Mouse (Mus musculus) forebrain, embryonic 15.5 days (tissue): Measurements from ENCODE around the gene Gbx2. TPM values are rescaled to one million over a fixed set of nuclear protein-coding genes. Genes with fewer than 3 reads are reported as not detected.

Experiments used
- ATAC-seq: fragments of 200-750 bp; cut with Nextera tagmentation; replicated peaks from 2 replicates; pipeline ENCODE4 v1.8.0; 2017; ENCODE audit warnings: mild to moderate bottlenecking, moderate TSS enrichment, moderate library complexity
- H3K27ac ChIP-seq: fragments of 300-500 bp; sonication (generic); replicated peaks from 2 replicates; pipeline ENCODE4 v1.5.1; 2015; ENCODE audit warnings: mild to moderate bottlenecking, inconsistent platforms
- H3K27me3 ChIP-seq: fragments of 300-500 bp; sonication (generic); 2 replicates; pipeline ENCODE4 v1.6.1; 2015; ENCODE audit warnings: inconsistent platforms
- H3K36me3 ChIP-seq: fragments of 300-500 bp; sonication (generic); 2 replicates; pipeline ENCODE4 v1.6.1; 2015; ENCODE audit warnings: mild to moderate bottlenecking, inconsistent platforms
- H3K4me1 ChIP-seq: fragments of 300-500 bp; sonication (generic); 2 replicates; pipeline ENCODE4 v1.6.1; 2015; ENCODE audit warnings: inconsistent platforms
- H3K4me2 ChIP-seq: fragments of 300-500 bp; sonication (generic); replicated peaks from 2 replicates; pipeline ENCODE4 v1.6.1; 2015; ENCODE audit warnings: mild to moderate bottlenecking, inconsistent platforms
- H3K4me3 ChIP-seq: fragments of 300-500 bp; sonication (generic); 2 replicates; pipeline ENCODE4 v1.5.1; 2015; ENCODE audit warnings: mild to moderate bottlenecking, inconsistent platforms
- H3K9ac ChIP-seq: fragments of 300-500 bp; sonication (generic); replicated peaks from 2 replicates; pipeline ENCODE4 v1.6.1; 2015; ENCODE audit warnings: mild to moderate bottlenecking, inconsistent platforms
- H3K9me3 ChIP-seq: fragments of 300-500 bp; sonication (generic); 2 replicates; pipeline ENCODE4 v1.6.1; 2016; ENCODE audit warnings: inconsistent platforms
- whole genome bisulfite sequencing: fragments of 180-500 bp; shearing (Covaris S2); methylation state at CpG from one replicate; pipeline ENCODE4 v1.1.7; 2015; ENCODE audit warnings: mixed read lengths; 5-methylcytosine and 5-hydroxymethylcytosine counted together
- polyA plus RNA-seq: library from polyadenylated mRNA; unstranded; fragments of >200 nt; fragmentation: Nextera tagmentation; extraction: Ambion mirVana; gene quantifications from 2 replicates; pipeline ENCODE4 v1.2.1, GENCODE M21; 2015

Gene Gbx2
- polyA plus RNA-seq, 1 experiment from 2014 or later = 9.3 TPM

DNA sequence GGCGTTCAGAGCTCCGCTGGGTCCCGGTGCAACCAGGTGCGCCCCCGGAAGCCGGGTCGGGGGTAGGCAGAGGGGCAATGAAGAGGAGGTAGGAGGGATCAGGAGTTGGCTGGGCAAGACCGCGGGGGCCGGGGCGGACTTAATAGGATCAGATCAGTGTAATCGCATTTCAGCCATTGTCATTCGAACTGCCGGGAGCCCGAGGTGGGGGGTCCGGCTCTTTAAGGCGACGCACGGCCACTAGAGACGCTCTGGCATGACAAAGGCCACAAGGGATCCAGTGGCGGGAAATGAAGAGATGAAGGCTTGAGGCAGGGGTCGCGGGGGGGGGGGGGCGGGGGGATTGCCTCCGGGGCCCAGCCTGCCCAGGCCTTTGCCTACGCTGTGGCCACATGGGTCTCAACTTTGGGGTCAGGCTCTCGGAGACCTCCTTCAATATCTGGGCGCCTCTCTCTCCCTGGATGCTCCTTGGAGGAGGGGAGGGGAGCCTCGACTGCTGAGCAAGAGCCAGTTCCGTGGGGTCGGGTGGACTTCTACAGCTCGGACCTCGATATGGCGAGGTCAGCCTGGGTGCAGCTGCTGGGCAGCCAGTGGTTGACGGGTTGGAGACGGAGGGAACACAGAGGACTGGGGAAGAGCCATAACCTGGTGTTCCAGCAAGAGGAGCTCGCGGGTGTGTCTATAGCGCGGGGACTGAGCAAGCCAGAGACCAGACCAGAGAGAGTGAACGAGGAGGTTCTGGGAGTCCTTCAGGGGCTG, 7.9 kb downstream of the Gbx2 start:
- no peak for ATAC-seq
- peaks cover 99% of the 10 kb centered on the region for H3K27me3 ChIP-seq
- no peak overlapping the region for H3K4me2 ChIP-seq
- no peak overlapping the region for H3K4me3 ChIP-seq
- H3K27ac ChIP-seq = no peak overlapping the region
- no peak overlapping the region for H3K9ac ChIP-seq
- H3K36me3 ChIP-seq = no peaks in the 10 kb centered on the region
- H3K9me3 ChIP-seq = no peaks in the 10 kb centered on the region
- H3K4me1 ChIP-seq = peaks cover 16% of the 10 kb centered on the region
- whole genome bisulfite sequencing = under 1% methylated on average over 40 of the region's 41 CpGs

DNA sequence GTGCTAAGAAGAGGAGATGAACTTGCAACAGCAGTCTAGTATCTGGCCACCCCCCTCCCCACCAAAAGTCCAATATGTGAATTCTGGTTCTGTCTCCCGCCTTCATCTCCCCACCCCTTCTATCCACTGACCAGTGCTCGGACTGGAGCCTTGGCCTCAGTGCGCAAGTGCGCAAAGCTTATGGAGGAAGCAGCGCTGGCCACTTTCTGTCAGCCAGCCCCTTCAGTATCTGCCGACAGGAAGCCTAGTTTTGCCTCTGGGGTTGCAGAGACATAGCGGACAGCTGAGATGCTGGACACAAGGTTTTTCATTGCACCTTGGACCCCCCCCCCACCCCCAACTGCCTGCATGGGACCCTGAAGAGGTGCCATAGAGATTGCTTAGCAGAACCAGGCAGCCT, 8.7 kb downstream of the Gbx2 start:
- Histone ChIP-seq H3K27me3 (peaks cover 99% of the 10 kb centered on the region), H3K4me1 (peaks cover 16% of the 10 kb centered on the region), H3K4me3 (no peak overlapping the region), H3K36me3 (no peaks in the 10 kb centered on the region), H3K4me2 (no peak overlapping the region), H3K27ac (no peak overlapping the region), H3K9me3 (no peaks in the 10 kb centered on the region), H3K9ac (no peak overlapping the region)
- WGBS = under 1% methylated on average over 7 of the region's 7 CpGs
- ATAC-seq = no peak

DNA sequence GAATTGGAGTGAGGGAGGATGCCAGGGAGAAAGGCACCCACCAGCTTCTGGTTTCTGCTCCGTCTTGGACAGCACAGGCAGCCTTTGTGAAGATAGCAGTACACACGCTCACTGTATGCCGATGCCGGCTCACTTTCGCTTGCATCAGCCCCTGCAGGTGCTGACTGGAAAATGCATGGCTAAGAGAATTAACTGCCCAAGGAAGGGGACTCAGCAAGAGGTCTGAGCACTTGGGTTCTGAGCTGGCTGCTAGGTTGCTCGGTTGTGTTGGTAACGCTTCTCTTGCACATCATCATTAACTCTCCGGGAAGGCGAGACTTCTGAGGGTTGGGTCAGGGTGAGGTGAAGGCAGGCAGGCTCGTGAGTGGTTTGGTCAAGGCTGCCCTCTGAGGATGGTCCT, 9.2 kb downstream of the Gbx2 start:
- Histone ChIP-seq H3K4me3 (no peak overlapping the region), H3K27ac (no peak overlapping the region), H3K27me3 (peaks cover 99% of the 10 kb centered on the region), H3K9me3 (no peaks in the 10 kb centered on the region), H3K4me2 (no peak overlapping the region), H3K4me1 (peaks cover 12% of the 10 kb centered on the region), H3K9ac (no peak overlapping the region), H3K36me3 (no peaks in the 10 kb centered on the region)
- no peak for ATAC-seq
- 3% methylated on average over 10 of the region's 10 CpGs for WGBS

DNA sequence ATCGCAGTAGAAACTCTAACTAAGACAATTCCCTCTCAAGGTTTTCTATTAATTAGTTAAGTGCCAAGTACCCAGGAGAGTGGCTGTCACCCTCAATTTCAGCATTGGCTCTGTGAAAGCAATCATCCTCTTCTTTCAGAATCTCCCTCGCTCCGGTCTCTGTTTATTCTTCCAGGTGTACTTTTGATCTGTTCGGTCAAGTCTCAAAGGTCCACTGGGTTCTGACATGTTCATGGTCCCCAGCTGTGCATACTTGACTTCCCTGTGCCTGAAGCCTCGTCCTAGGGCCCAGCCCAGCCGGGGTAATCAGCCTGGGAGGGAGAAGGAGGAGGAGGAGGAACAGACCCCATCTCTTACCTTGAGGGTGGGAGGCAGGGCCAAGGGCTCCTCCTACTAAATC, 11.8 kb downstream of the Gbx2 start:
- Histone ChIP-seq H3K36me3 (no peaks in the 10 kb centered on the region), H3K27me3 (peaks cover 84% of the 10 kb centered on the region), H3K27ac (no peak overlapping the region), H3K4me2 (no peak overlapping the region), H3K4me3 (no peak overlapping the region), H3K9ac (no peak overlapping the region), H3K4me1 (peaks cover 10% of the 10 kb centered on the region), H3K9me3 (no peaks in the 10 kb centered on the region)
- ATAC-seq = no peak
- 80% methylated on average over 6 of the region's 6 CpGs for WGBS

DNA sequence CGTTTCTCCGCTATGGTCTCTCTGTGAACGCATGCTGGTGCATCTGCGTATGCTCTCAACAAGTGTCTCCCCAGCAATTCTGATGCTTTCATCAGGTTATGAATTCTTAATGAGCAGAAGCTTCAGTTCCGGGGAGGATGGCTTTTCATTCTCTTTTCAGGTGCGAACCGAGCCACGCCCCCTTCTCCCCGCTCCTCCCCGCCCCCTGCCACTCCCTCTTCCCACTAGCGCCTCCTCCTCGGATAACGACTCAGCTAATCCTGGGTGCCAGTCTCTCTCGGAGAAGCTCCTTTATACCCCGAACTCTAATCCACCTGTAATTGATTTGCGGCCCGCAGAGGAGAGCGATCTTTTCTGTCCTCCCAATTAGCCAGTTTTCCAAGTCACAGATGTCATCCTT, 12.9 kb downstream of the Gbx2 start:
- Histone ChIP-seq H3K4me2 (no peak overlapping the region), H3K36me3 (no peaks in the 10 kb centered on the region), H3K9ac (no peak overlapping the region), H3K4me1 (peaks cover 5% of the 10 kb centered on the region), H3K27me3 (peaks cover 75% of the 10 kb centered on the region), H3K27ac (no peak overlapping the region), H3K4me3 (no peak overlapping the region), H3K9me3 (no peaks in the 10 kb centered on the region)
- 9% methylated on average over 18 of the region's 18 CpGs for WGBS
- ATAC-seq = no peak

DNA sequence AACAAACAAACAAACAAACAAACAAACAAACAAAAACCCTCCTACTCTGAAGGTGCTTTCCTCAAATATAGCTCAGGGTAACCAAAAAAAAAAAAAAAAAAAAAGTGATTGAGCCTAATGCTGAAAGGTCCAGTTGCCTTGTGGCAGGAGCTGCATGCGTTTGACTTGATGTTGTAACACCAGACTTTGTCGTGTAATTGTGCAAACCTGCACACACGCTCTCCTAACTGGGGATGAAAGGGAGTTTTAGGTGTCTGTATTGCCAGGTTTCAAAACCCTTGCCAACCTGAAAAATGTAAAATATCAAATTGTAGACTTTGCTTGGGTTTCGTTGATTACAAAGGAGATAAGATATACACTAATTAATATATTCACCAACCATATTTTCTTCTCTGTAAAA, 17.4 kb downstream of the Gbx2 start:
- no peak overlapping the region for H3K4me2 ChIP-seq

DNA sequence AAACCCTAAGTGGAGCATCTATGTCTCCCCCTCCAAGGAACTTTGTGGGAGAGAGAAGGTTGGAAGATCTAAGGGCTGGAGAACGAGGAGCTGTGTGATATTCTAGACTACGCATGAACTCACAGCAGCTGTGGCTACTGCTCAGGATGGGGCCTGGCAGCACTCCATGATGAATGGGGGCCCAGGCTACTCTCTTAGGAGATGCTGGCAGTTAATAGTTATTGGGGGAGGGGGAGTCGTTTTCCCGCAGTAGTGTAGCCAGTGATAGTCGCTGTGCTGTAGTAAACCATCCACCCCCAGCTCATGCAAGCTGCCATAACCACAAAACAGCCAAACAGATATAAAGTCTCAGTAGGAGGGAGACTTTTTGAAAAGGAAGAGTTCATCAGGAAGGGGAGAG, 18.6 kb downstream of the Gbx2 start:
- ATAC-seq = no peak
- Histone ChIP-seq H3K9ac (no peak overlapping the region), H3K27ac (no peak overlapping the region), H3K4me2 (no peak overlapping the region), H3K36me3 (no peaks in the 10 kb centered on the region), H3K4me1 (no peaks in the 10 kb centered on the region), H3K27me3 (peaks cover 36% of the 10 kb centered on the region), H3K9me3 (no peaks in the 10 kb centered on the region), H3K4me3 (no peak overlapping the region)
- WGBS = 36% methylated on average over 5 of the region's 5 CpGs

More for the DNA sequence above, 17.4 kb downstream of the Gbx2 start:
- Histone ChIP-seq H3K4me1 (no peaks in the 10 kb centered on the region), H3K4me3 (no peak overlapping the region), H3K27me3 (peaks cover 48% of the 10 kb centered on the region), H3K36me3 (no peaks in the 10 kb centered on the region), H3K9me3 (no peaks in the 10 kb centered on the region), H3K9ac (no peak overlapping the region), H3K27ac (no peak overlapping the region)
- WGBS = 70% methylated on average over 4 of the region's 4 CpGs
- ATAC-seq = no peak

DNA sequence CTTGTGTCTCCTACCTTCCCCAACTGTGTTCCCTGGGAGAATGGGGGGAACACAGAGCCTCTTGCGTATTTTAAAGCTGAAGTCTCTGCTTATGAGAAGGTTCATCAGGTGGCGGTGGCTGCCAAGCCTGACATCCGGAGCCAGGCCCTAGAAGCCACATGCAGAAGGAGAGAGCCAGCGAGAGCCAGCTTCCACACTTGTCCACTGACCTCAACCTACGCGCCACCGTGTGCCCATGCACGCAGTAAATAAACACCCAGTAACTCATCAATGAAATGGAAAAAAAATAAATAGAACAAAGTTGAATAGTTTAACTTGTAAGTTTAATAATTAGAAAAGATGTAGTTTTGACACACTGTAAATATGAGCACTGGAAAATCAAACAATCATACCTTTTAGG, 21.2 kb downstream of the Gbx2 start:
- H3K4me2 ChIP-seq = no peak overlapping the region
- no peaks in the 10 kb centered on the region for H3K36me3 ChIP-seq
- 92% methylated on average over 8 of the region's 8 CpGs for WGBS
- no peak overlapping the region for H3K27ac ChIP-seq
- H3K9me3 ChIP-seq = no peaks in the 10 kb centered on the region
- ATAC-seq = no peak
- H3K27me3 ChIP-seq = peaks cover 20% of the 10 kb centered on the region; the same call in 1 of the 2 replicates
- no peak overlapping the region for H3K9ac ChIP-seq
- H3K4me1 ChIP-seq = no peaks in the 10 kb centered on the region
- H3K4me3 ChIP-seq = no peak overlapping the region

DNA sequence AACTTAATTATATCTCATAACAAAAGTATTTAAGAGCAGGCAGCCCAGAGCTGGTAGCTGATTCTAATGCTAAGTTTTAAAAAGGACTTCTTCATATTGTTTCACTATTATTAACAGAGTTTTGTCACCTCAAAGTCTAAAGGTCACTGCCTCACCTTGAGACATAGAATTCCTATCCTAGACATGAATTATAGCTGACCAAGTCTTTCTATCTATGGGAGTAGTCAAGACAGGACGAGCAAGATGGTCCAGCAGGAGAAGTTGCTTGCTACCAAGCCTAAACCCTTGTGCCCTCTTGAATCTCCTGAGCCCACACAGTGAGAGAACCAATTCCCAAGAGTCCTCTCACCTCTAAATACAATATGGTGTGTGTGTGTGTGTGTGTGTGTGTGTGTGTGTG, 28.3 kb downstream of the Gbx2 start:
- no peak for ATAC-seq
- no peaks in the 10 kb centered on the region for H3K36me3 ChIP-seq
- WGBS = 89% methylated on average over 1 of the region's 1 CpGs

DNA sequence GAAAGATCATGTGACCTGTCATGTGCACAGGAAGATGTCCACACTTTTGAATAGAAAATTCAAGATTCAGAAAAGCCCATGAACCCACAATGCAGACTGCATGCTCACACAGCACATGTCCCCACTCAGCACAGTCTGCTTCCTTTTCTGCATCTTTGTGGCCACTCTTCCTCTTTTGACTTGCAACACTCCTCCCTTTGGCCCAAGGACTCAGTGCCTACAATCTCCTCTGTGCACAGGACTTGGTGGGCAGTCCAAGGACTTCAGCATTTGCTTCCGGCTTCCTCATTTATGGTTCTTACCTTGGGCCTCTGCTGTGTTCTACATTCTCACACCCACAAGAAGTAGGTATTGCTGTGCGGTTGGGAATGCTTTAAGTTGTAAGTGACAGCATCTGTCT, 28.7 kb downstream of the Gbx2 start:
- no peak overlapping the region for H3K9ac ChIP-seq
- no peaks in the 10 kb centered on the region for H3K36me3 ChIP-seq
- H3K9me3 ChIP-seq = no peaks in the 10 kb centered on the region
- H3K4me1 ChIP-seq = no peaks in the 10 kb centered on the region
- no peaks in the 10 kb centered on the region for H3K27me3 ChIP-seq
- H3K4me3 ChIP-seq = no peak overlapping the region
- 92% methylated on average over 2 of the region's 2 CpGs for WGBS
- no peak for ATAC-seq
- H3K27ac ChIP-seq = no peak overlapping the region
- H3K4me2 ChIP-seq = no peak overlapping the region

More for the DNA sequence above, 28.3 kb downstream of the Gbx2 start:
- Histone ChIP-seq H3K4me1 (no peaks in the 10 kb centered on the region), H3K27me3 (no peaks in the 10 kb centered on the region), H3K4me2 (no peak overlapping the region), H3K9ac (no peak overlapping the region), H3K4me3 (no peak overlapping the region), H3K9me3 (no peaks in the 10 kb centered on the region), H3K27ac (no peak overlapping the region)

DNA sequence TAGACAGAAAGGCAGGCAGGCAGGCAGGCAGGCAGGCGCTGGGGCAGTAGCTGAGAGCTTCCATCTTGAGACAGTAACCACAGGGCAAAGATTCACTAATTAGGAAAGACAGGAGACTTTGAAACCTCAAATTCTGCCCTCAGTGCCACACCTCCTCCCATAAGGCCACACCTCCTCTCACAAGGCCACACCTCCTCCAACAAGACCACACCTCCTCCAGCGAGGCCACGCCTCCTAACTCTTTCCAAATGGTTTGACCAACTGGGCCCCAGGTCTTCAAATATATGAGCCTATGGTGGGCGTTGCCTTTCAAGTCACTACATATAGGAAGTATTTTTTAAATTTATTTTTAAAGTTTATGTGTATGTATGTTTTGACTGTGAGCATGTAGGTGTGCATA, 29.6 kb downstream of the Gbx2 start:
- H3K36me3 ChIP-seq = no peaks in the 10 kb centered on the region
- WGBS = 80% methylated on average over 4 of the region's 4 CpGs
- H3K27ac ChIP-seq = no peak overlapping the region
- no peaks in the 10 kb centered on the region for H3K27me3 ChIP-seq
- H3K4me1 ChIP-seq = no peaks in the 10 kb centered on the region
- no peak overlapping the region for H3K4me3 ChIP-seq
- no peak overlapping the region for H3K9ac ChIP-seq
- no peaks in the 10 kb centered on the region for H3K9me3 ChIP-seq
- no peak for ATAC-seq
- no peak overlapping the region for H3K4me2 ChIP-seq

DNA sequence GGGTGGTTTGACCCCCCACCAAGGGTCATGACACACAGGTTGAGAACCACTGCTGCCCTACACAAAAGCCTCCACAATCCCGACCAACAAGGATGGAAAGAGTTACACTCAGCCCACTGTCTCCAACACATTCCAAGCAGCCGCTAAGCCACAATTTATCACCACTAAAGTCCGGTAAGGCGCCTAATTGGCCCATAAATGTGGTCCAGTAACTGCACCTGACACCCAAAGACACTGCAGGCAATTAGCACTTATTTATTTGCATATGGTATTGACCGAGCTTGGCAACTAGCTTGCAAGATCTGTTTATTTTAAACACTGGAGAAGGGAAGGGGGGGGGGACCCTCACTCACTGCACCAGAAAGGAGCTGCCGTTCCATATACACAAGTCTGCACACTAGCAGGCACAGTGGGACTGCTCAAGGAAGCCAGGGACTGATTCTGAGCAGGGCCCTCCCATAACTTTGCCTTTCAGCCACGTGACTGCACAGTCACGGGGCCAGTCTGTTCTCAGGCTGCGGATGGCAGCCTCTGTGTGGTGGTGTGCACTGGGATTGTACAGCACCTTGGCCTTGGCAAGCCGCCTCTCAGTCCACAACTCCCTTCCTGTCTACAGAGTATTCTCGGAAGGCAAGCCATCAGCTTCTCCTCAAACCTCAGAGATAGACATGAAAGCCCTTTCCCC, 31.1 kb downstream of the Gbx2 start:
- ATAC-seq = peak; percentile 43; the same call in 1 of the 2 replicates
- H3K36me3 ChIP-seq = no peaks in the 10 kb centered on the region
- H3K9me3 ChIP-seq = no peaks in the 10 kb centered on the region
- H3K27ac ChIP-seq = no peak overlapping the region
- H3K4me2 ChIP-seq = no peak overlapping the region
- H3K9ac ChIP-seq = no peak overlapping the region
- H3K4me3 ChIP-seq = no peak overlapping the region
- no peaks in the 10 kb centered on the region for H3K4me1 ChIP-seq
- WGBS = 61% methylated on average over 11 of the region's 11 CpGs
- no peaks in the 10 kb centered on the region for H3K27me3 ChIP-seq
